Mouse (Mus musculus) limb, embryonic 14.5 days (tissue): ENCODE results near the gene Kcna10. TPM values are rescaled to one million over a fixed set of nuclear protein-coding genes. Genes with fewer than 3 reads are reported as not detected.

ENCODE experiments used
- ATAC-seq: fragments of 200-750 bp; cut with Nextera tagmentation; 2 replicates; pipeline ENCODE4 v1.8.0; 2017; ENCODE audit warnings: low read depth, moderate number of reproducible peaks, moderate TSS enrichment; ENCODE audit not compliant: low FRiP score
- DNase-seq: peaks from one replicate; pipeline ENCODE4 v3.0.0-alpha.2; 2015; ENCODE audit warnings: low spot score
- H3K27ac ChIP-seq: fragments of 300-500 bp; sonication (generic); replicated peaks from 2 replicates; pipeline ENCODE4 v1.5.1; 2014; ENCODE audit warnings: low read depth, mild to moderate bottlenecking, low read length, moderate library complexity, mixed read lengths
- H3K27me3 ChIP-seq: fragments of 300-500 bp; sonication (generic); 2 replicates; pipeline ENCODE4 v1.6.1; 2014; ENCODE audit warnings: low read length, mixed read lengths; ENCODE audit not compliant: control insufficient read depth, insufficient read depth
- H3K36me3 ChIP-seq: fragments of 300-500 bp; sonication (generic); 2 replicates; pipeline ENCODE4 v1.6.1; 2014; ENCODE audit warnings: mild to moderate bottlenecking, low read length, moderate library complexity, mixed read lengths; ENCODE audit not compliant: control insufficient read depth, insufficient read depth
- H3K4me1 ChIP-seq: fragments of 300-500 bp; sonication (generic); 2 replicates; pipeline ENCODE4 v1.6.1; 2014; ENCODE audit warnings: antibody characterized with exemption, low read length, mixed read lengths; ENCODE audit not compliant: control insufficient read depth, insufficient read depth
- H3K4me2 ChIP-seq: fragments of 300-500 bp; sonication (generic); replicated peaks from 2 replicates; pipeline ENCODE4 v1.6.1; 2014; ENCODE audit warnings: low read depth, mild to moderate bottlenecking, low read length, moderate library complexity; ENCODE audit not compliant: severe bottlenecking
- H3K4me3 ChIP-seq: fragments of 300-500 bp; sonication (generic); replicated peaks from 2 replicates; pipeline ENCODE4 v1.5.1; 2014; ENCODE audit warnings: low read length
- H3K9ac ChIP-seq: fragments of 300-500 bp; sonication (generic); 2 replicates; pipeline ENCODE4 v1.6.1; 2014; ENCODE audit warnings: mild to moderate bottlenecking, low read depth, low read length, moderate library complexity; ENCODE audit not compliant: severe bottlenecking
- H3K9me3 ChIP-seq: fragments of 300-500 bp; sonication (generic); 2 replicates; pipeline ENCODE4 v1.6.1; 2016; ENCODE audit warnings: low read length; ENCODE audit not compliant: control insufficient read depth
- POLR2A ChIP-seq: fragments of 200-500 bp; IDR thresholded peaks from 2 replicates; pipeline ENCODE4 v1.8.0; 2012; ENCODE audit warnings: inconsistent platforms, mild to moderate bottlenecking, moderate library complexity, borderline replicate concordance; ENCODE audit not compliant: insufficient read depth, insufficient read length; ENCODE audit errors: extremely low read depth
- WGBS: fragments of 180-500 bp; shearing (Covaris S2); extraction: QIAGEN DNeasy Blood & Tissue Kit; methylation state at CpG from one replicate; pipeline ENCODE4 v1.1.7; 2014; 5-methylcytosine and 5-hydroxymethylcytosine counted together
- polyA plus RNA-seq, 2 experiments: library from polyadenylated mRNA; depleted of rRNA in 1 of 2; stranded (reverse) in 1 of 2; unstranded in 1 of 2; fragments of >200 nt; fragmentation: Nextera tagmentation in 1 of 2; extraction: Ambion mirVana in 1 of 2; gene quantifications; 2 replicates each; pipeline versions ENCODE4 v1.2.1 to v1.2.3; 2012 to 2014

The Kcna10 gene
- polyA plus RNA-seq (2012; rRNA removed) (not detected in 2 replicates), polyA plus RNA-seq (2014; fragmentation: Nextera tagmentation; extraction: Ambion mirVana) (not detected in 2 replicates)

- H3K27ac ChIP-seq = no peak within 1 kb of the TSS
- no peaks in the 10 kb centered on the region for H3K27me3 ChIP-seq
- ATAC-seq (no peak), DNase-seq (no peak)
- no peaks in the 10 kb centered on the region for H3K4me1 ChIP-seq
- TF ChIP-seq POLR2A = no peak
- H3K9me3 ChIP-seq = no peaks in the 10 kb centered on the region
- no peak within 1 kb of the TSS for H3K4me3 ChIP-seq
- H3K4me2 ChIP-seq = no peak within 1 kb of the TSS
- H3K36me3 ChIP-seq = no peaks in the 10 kb centered on the region
- 82% methylated on average over 1 of the region's 1 CpGs for WGBS
- no peak within 1 kb of the TSS for H3K9ac ChIP-seq
These were observed at the start of gene Kcna10 for GRCm38 (mm10) chr3:107182756-107183155. Gene Kcna10, plus strand, starts transcription at chr3:107183056.

GRCm38 (mm10) chr3:107134457-107134856 lies 48.4 kb upstream of the Kcna10 start:
- ATAC-seq (no peak), DNase-seq (no peak)
- Histone ChIP-seq H3K9ac (no peak overlapping the region), H3K36me3 (no peaks in the 10 kb centered on the region), H3K4me1 (no peaks in the 10 kb centered on the region), H3K27ac (no peak overlapping the region), H3K4me3 (no peak overlapping the region), H3K4me2 (no peak overlapping the region), H3K9me3 (no peaks in the 10 kb centered on the region), H3K27me3 (no peaks in the 10 kb centered on the region)
- TF ChIP-seq POLR2A = no peak
- WGBS = 82% methylated on average over 3 of the region's 3 CpGs

- DNase-seq = no peak
- Histone ChIP-seq H3K27ac (no peak overlapping the region), H3K36me3 (no peaks in the 10 kb centered on the region), H3K9ac (no peak overlapping the region), H3K27me3 (no peaks in the 10 kb centered on the region), H3K9me3 (no peaks in the 10 kb centered on the region), H3K4me3 (no peak overlapping the region), H3K4me1 (no peaks in the 10 kb centered on the region), H3K4me2 (no peak overlapping the region)
- no peak for ATAC-seq
- no peak for TF ChIP-seq POLR2A
- WGBS = 66% methylated on average over 7 of the region's 7 CpGs
These were observed 35.7 kb upstream of the Kcna10 start for GRCm38 (mm10) chr3:107147126-107147525.

GRCm38 (mm10) chr3:107149006-107149405 lies 33.9 kb upstream of the Kcna10 start:
- no peaks in the 10 kb centered on the region for H3K27me3 ChIP-seq
- H3K36me3 ChIP-seq = no peaks in the 10 kb centered on the region
- H3K4me3 ChIP-seq = no peak overlapping the region
- no peak overlapping the region for H3K27ac ChIP-seq
- H3K4me1 ChIP-seq = no peaks in the 10 kb centered on the region
- no peak for TF ChIP-seq POLR2A
- no peak overlapping the region for H3K4me2 ChIP-seq
- ATAC-seq = no peak
- no peak for DNase-seq
- no peak overlapping the region for H3K9ac ChIP-seq
- H3K9me3 ChIP-seq = no peaks in the 10 kb centered on the region
- 62% methylated on average over 3 of the region's 3 CpGs for WGBS

GRCm38 (mm10) chr3:107150469-107150868 lies 32.4 kb upstream of the Kcna10 start:
- Histone ChIP-seq H3K36me3 (no peaks in the 10 kb centered on the region), H3K9me3 (no peaks in the 10 kb centered on the region), H3K27me3 (no peaks in the 10 kb centered on the region), H3K4me3 (no peak overlapping the region), H3K4me1 (no peaks in the 10 kb centered on the region), H3K4me2 (no peak overlapping the region), H3K9ac (no peak overlapping the region), H3K27ac (no peak overlapping the region)
- WGBS = 41% methylated on average over 3 of the region's 3 CpGs
- DNase-seq = no peak
- no peak for ATAC-seq
- TF ChIP-seq POLR2A = no peak
